Mouse (Mus musculus) intestine, embryonic 14.5 days (tissue): ENCODE data around the gene Ppara. TPM values are rescaled to one million over a fixed set of nuclear protein-coding genes. Genes with fewer than 3 reads are reported as not detected.

Experiments
- ATAC-seq: fragments of 200-750 bp; cut with Nextera tagmentation; replicated peaks from 2 replicates; pipeline ENCODE4 v1.8.0; 2017; ENCODE audit warnings: low read depth, moderate number of reproducible peaks, moderate TSS enrichment, moderate library complexity; ENCODE audit not compliant: low FRiP score, low TSS enrichment
- DNase-seq: peaks from one replicate; pipeline ENCODE4 v3.0.0-alpha.2; 2018; ENCODE audit warnings: low spot score
- H3K27ac ChIP-seq: fragments of 300-500 bp; sonication (generic); 2 replicates; pipeline ENCODE4 v1.5.1; 2014; ENCODE audit warnings: low read depth, mild to moderate bottlenecking, control low read depth
- H3K27me3 ChIP-seq: fragments of 300-500 bp; sonication (generic); replicated peaks from 2 replicates; pipeline ENCODE4 v1.6.1; 2014; ENCODE audit warnings: low read length, control low read depth; ENCODE audit not compliant: control insufficient read depth, insufficient read depth
- H3K36me3 ChIP-seq: fragments of 300-500 bp; sonication (generic); 2 replicates; pipeline ENCODE4 v1.6.1; 2014; ENCODE audit warnings: low read length, control low read depth; ENCODE audit not compliant: control insufficient read depth, insufficient read depth
- H3K4me1 ChIP-seq: fragments of 300-500 bp; sonication (generic); replicated peaks from 2 replicates; pipeline ENCODE4 v1.6.1; 2014; ENCODE audit warnings: low read length, control low read depth, mixed read lengths; ENCODE audit not compliant: control insufficient read depth, insufficient read depth
- H3K4me2 ChIP-seq: fragments of 300-500 bp; sonication (generic); 2 replicates; pipeline ENCODE4 v1.6.1; 2014; ENCODE audit warnings: low read length
- H3K4me3 ChIP-seq: fragments of 300-500 bp; sonication (generic); 2 replicates; pipeline ENCODE4 v1.5.1; 2014; ENCODE audit warnings: low read depth, low read length, control low read depth, mixed read lengths
- H3K9ac ChIP-seq: fragments of 300-500 bp; sonication (generic); 2 replicates; pipeline ENCODE4 v1.6.1; 2014; ENCODE audit warnings: mild to moderate bottlenecking, low read length
- H3K9me3 ChIP-seq: fragments of 300-500 bp; sonication (generic); 2 replicates; pipeline ENCODE4 v1.6.1; 2016; ENCODE audit warnings: low read length, control low read depth; ENCODE audit not compliant: control insufficient read depth
- WGBS: fragments of 180-500 bp; shearing (Covaris S2); extraction: QIAGEN DNeasy Blood & Tissue Kit; methylation state at CpG from one replicate; pipeline ENCODE4 v1.1.7; 2014; 5-methylcytosine and 5-hydroxymethylcytosine counted together
- polyA plus RNA-seq: library from polyadenylated mRNA; unstranded; fragments of >200 nt; fragmentation: Nextera tagmentation; extraction: Ambion mirVana; gene quantifications from 2 replicates; pipeline ENCODE4 v1.2.1, GENCODE M21; 2014

Gene Ppara
- polyA plus RNA-seq, 1 experiment from 2014 or later: 7.6 TPM

GRCm38 (mm10) chr15:85707458-85708030, 27.2 kb upstream of the Ppara start:
- Histone ChIP-seq H3K36me3 (peaks cover 34% of the 10 kb centered on the region), H3K27me3 (no peaks in the 10 kb centered on the region), H3K4me3 (no peak overlapping the region), H3K9ac (no peak overlapping the region), H3K4me1 (peaks cover 3% of the 10 kb centered on the region), H3K27ac (no peak overlapping the region), H3K4me2 (no peak overlapping the region), H3K9me3 (no peaks in the 10 kb centered on the region)
- ATAC-seq (no peak), DNase-seq (no peak)
- WGBS: 88% methylated on average over 7 of the region's 7 CpGs

DNA sequence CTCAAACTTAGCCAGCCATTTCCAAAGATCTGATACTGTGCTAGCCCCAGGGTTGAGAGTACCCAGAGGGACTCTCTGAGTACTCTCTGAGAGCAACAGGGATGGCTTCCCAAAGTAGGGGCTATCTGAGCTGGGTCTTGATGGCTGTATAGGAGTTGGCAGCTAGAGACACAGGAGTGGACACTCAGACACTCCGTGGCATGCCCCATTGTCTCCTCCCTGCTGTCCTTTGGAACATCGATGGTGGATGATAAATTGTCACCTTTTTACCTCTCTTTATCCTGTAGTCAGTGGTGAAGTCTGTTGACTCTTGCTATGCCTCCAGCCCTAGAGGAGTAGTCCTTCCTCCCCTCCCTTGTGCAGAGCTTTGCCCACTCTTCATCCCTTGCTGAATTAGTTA, 26.6 kb upstream of the Ppara start:
- Histone ChIP-seq H3K9ac (no peak overlapping the region), H3K4me1 (peaks cover 3% of the 10 kb centered on the region; the same call in 1 of the 2 replicates), H3K4me2 (no peak overlapping the region), H3K9me3 (no peaks in the 10 kb centered on the region), H3K4me3 (no peak overlapping the region), H3K36me3 (peaks cover 27% of the 10 kb centered on the region), H3K27me3 (no peaks in the 10 kb centered on the region), H3K27ac (no peak overlapping the region)
- no peak for ATAC-seq
- WGBS: 83% methylated on average over 2 of the region's 2 CpGs
- no peak for DNase-seq

- Histone ChIP-seq H3K4me3 (no peak overlapping the region), H3K9me3 (no peaks in the 10 kb centered on the region), H3K36me3 (peaks cover 26% of the 10 kb centered on the region), H3K9ac (no peak overlapping the region), H3K4me2 (no peak overlapping the region), H3K27ac (no peak overlapping the region), H3K27me3 (no peaks in the 10 kb centered on the region), H3K4me1 (peaks cover 3% of the 10 kb centered on the region; the same call in 1 of the 2 replicates)
- WGBS: 88% methylated on average over 4 of the region's 4 CpGs
- ATAC-seq (0 out of 2 replicates have a peak, but pooled peaks have one; percentile 7), DNase-seq (no peak)
These were observed 25.9 kb upstream of the Ppara start for GRCm38 (mm10) chr15:85708843-85709242.

DNA sequence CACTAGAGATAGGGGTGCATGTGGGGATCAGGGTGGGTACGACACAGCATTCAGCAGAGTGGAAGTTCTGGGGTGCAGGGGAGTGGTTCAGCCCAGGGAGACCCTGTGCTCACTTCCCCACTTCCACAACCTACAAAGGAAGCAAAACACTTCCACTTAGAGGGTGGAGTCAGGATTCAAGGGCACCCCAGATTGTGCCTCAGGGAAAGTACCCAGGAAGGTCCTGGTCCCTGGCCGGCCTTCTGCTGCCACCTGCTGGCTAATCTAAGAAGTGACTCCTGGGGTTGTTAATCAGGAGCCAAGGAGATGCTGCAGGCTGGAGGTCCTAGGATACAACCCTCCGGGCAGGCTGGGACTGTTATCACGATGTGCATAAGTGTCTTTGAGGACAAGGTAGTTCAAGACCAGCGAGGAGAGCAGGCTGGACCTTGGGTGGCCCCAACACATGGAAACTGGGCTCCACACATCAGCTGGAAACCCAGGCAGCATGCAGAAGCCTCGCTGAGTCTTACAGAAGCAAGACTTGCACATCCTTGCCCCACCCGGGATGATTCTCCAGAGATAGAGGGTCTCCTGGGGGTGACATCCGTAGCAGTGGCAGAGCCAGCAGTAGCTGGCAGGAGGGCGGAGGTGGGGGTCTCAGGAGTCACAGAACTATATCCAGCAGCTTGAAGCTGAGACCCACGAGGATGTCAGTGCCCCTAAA, 25.4 kb upstream of the Ppara start:
- peak; percentile 37 for ATAC-seq
- Histone ChIP-seq H3K27ac (no peak overlapping the region), H3K9ac (no peak overlapping the region)

DNA sequence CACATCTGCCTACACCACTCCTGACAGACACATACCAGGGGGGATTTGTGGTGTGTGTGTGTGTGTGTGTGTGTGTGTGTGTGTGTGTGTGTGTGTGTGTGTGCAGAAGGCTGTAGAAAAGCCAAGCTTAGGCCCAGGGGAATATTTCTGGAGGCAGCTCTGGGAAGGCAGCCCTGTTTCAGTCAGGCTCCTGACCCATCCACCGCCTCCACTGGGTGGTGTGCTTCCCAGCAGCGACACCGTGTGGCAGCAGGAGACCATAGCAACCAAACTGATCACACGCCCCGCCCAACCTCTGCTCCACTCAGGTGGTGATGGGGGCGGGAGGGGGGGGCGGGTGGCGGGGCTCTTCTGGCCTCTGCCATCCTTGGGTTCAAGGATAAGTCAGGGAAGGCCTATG, 24.6 kb upstream of the Ppara start:
- no peaks in the 10 kb centered on the region for H3K9me3 ChIP-seq
- no peaks in the 10 kb centered on the region for H3K27me3 ChIP-seq
- peaks cover 12% of the 10 kb centered on the region for H3K36me3 ChIP-seq
- H3K27ac ChIP-seq: no peak overlapping the region
- no peak overlapping the region for H3K4me2 ChIP-seq
- WGBS: 2% methylated on average over 6 of the region's 8 CpGs
- no peak overlapping the region for H3K9ac ChIP-seq
- DNase-seq: peak; percentile 81
- peak; percentile 45; the same call in 1 of the 2 replicates for ATAC-seq
- H3K4me1 ChIP-seq: peaks cover 3% of the 10 kb centered on the region; the same call in 1 of the 2 replicates
- H3K4me3 ChIP-seq: no peak overlapping the region

More for the DNA sequence above, 25.4 kb upstream of the Ppara start:
- Histone ChIP-seq H3K4me1 (peaks cover 3% of the 10 kb centered on the region; the same call in 1 of the 2 replicates), H3K27me3 (no peaks in the 10 kb centered on the region), H3K4me3 (no peak overlapping the region), H3K9me3 (no peaks in the 10 kb centered on the region), H3K4me2 (no peak overlapping the region), H3K36me3 (peaks cover 20% of the 10 kb centered on the region)
- peak; percentile 89 for DNase-seq
- 40% methylated on average over 10 of the region's 10 CpGs for WGBS

GRCm38 (mm10) chr15:85710641-85711580, 23.9 kb upstream of the Ppara start:
- no peak overlapping the region for H3K4me2 ChIP-seq
- H3K27me3 ChIP-seq: no peaks in the 10 kb centered on the region
- H3K36me3 ChIP-seq: peaks cover 11% of the 10 kb centered on the region
- no peak overlapping the region for H3K9ac ChIP-seq
- no peak overlapping the region for H3K4me3 ChIP-seq
- peaks cover 3% of the 10 kb centered on the region; the same call in 1 of the 2 replicates for H3K4me1 ChIP-seq
- no peak for DNase-seq
- H3K9me3 ChIP-seq: no peaks in the 10 kb centered on the region
- no peak for ATAC-seq
- WGBS: 76% methylated on average over 17 of the region's 17 CpGs
- no peak overlapping the region for H3K27ac ChIP-seq

GRCm38 (mm10) chr15:85712565-85713168, 22.1 kb upstream of the Ppara start:
- Histone ChIP-seq H3K4me1 (peaks cover 3% of the 10 kb centered on the region; the same call in 1 of the 2 replicates), H3K9ac (no peak overlapping the region), H3K4me2 (no peak overlapping the region), H3K9me3 (no peaks in the 10 kb centered on the region), H3K27me3 (no peaks in the 10 kb centered on the region), H3K4me3 (no peak overlapping the region), H3K36me3 (no peaks in the 10 kb centered on the region), H3K27ac (no peak overlapping the region)
- DNase-seq (peak; percentile 70), ATAC-seq (no peak)
- 44% methylated on average over 5 of the region's 5 CpGs for WGBS

- H3K4me3 ChIP-seq: no peak overlapping the region
- H3K4me1 ChIP-seq: peaks cover 3% of the 10 kb centered on the region; the same call in 1 of the 2 replicates
- DNase-seq: no peak
- H3K27ac ChIP-seq: no peak overlapping the region
- no peak for ATAC-seq
- no peak overlapping the region for H3K9ac ChIP-seq
- H3K4me2 ChIP-seq: no peak overlapping the region
- H3K27me3 ChIP-seq: no peaks in the 10 kb centered on the region
- WGBS: 90% methylated on average over 9 of the region's 9 CpGs
- no peaks in the 10 kb centered on the region for H3K36me3 ChIP-seq
- H3K9me3 ChIP-seq: no peaks in the 10 kb centered on the region
These were observed 21.4 kb upstream of the Ppara start for GRCm38 (mm10) chr15:85713417-85713816.
